Mouse (Mus musculus): ENCODE data around the gene Zswim1. TPM values are rescaled to one million over a fixed set of nuclear protein-coding genes. Genes with fewer than 3 reads are reported as not detected.

Zswim1 gene
- polyA plus RNA-seq, 1 experiment from 2014 or later: 25.7 TPM

Other genes starting within 250 kb of the Zswim1 start
- not detected in 2 replicates for gene Spint3, start 249.2 kb upstream of the Zswim1 start, polyA plus RNA-seq (2014; fragmentation: Nextera tagmentation; extraction: Ambion mirVana)
- gene Wfdc6a, start 237.2 kb upstream of the Zswim1 start, polyA plus RNA-seq (2014; fragmentation: Nextera tagmentation; extraction: Ambion mirVana): 0.25 TPM in 1 of 2 replicates, not detected in the other
- not detected in 2 replicates for gene Eppin, start 229.1 kb upstream of the Zswim1 start, polyA plus RNA-seq (2014; fragmentation: Nextera tagmentation; extraction: Ambion mirVana)
- not detected in 2 replicates for gene Wfdc6b, start 209.2 kb upstream of the Zswim1 start, polyA plus RNA-seq (2014; fragmentation: Nextera tagmentation; extraction: Ambion mirVana)
- not detected in 2 replicates for gene Wfdc8, start 209.1 kb upstream of the Zswim1 start, polyA plus RNA-seq (2014; fragmentation: Nextera tagmentation; extraction: Ambion mirVana)
- not detected in 2 replicates for gene Wfdc16, start 183.9 kb upstream of the Zswim1 start, polyA plus RNA-seq (2014; fragmentation: Nextera tagmentation; extraction: Ambion mirVana)
- gene Wfdc10, start 166.6 kb upstream of the Zswim1 start, polyA plus RNA-seq (2014; fragmentation: Nextera tagmentation; extraction: Ambion mirVana): not detected in 2 replicates
- not detected in 2 replicates for gene Wfdc9, start 166.1 kb upstream of the Zswim1 start, polyA plus RNA-seq (2014; fragmentation: Nextera tagmentation; extraction: Ambion mirVana)
- not detected in 2 replicates for gene Wfdc11, start 148.6 kb upstream of the Zswim1 start, polyA plus RNA-seq (2014; fragmentation: Nextera tagmentation; extraction: Ambion mirVana)
- gene Wfdc13, start 137.6 kb upstream of the Zswim1 start, polyA plus RNA-seq (2014; fragmentation: Nextera tagmentation; extraction: Ambion mirVana): 0.26 TPM in 1 of 2 replicates, not detected in the other
- not detected in 2 replicates for gene Spint4, start 124.2 kb upstream of the Zswim1 start, polyA plus RNA-seq (2014; fragmentation: Nextera tagmentation; extraction: Ambion mirVana)
- gene Spint5, start 107.4 kb upstream of the Zswim1 start, polyA plus RNA-seq (2014; fragmentation: Nextera tagmentation; extraction: Ambion mirVana): not detected in 2 replicates
- gene Wfdc3, start 76.8 kb upstream of the Zswim1 start, polyA plus RNA-seq (2014; fragmentation: Nextera tagmentation; extraction: Ambion mirVana): 0.78 and 1.4 TPM in 2 replicates
- gene Dnttip1, start 76.7 kb upstream of the Zswim1 start, polyA plus RNA-seq (2014; fragmentation: Nextera tagmentation; extraction: Ambion mirVana): 46.6 and 50.3 TPM in 2 replicates
- gene Ube2c, start 52.8 kb upstream of the Zswim1 start, polyA plus RNA-seq (2014; fragmentation: Nextera tagmentation; extraction: Ambion mirVana): 59.4 and 67.9 TPM in 2 replicates
- gene Tnnc2, start 42.7 kb upstream of the Zswim1 start, polyA plus RNA-seq (2014; fragmentation: Nextera tagmentation; extraction: Ambion mirVana): 0.39 TPM in 1 of 2 replicates, not detected in the other
- gene Snx21, start 36.9 kb upstream of the Zswim1 start, polyA plus RNA-seq (2014; fragmentation: Nextera tagmentation; extraction: Ambion mirVana): 33.3 and 40.8 TPM in 2 replicates
- gene Acot8, start 17.8 kb upstream of the Zswim1 start, polyA plus RNA-seq (2014; fragmentation: Nextera tagmentation; extraction: Ambion mirVana): 18.3 and 20.8 TPM in 2 replicates
- gene Zswim3, start 17.6 kb upstream of the Zswim1 start, polyA plus RNA-seq (2014; fragmentation: Nextera tagmentation; extraction: Ambion mirVana): 16.4 and 17.0 TPM in 2 replicates
- not detected in 2 replicates for gene Spata25, start 5.9 kb downstream of the Zswim1 start, polyA plus RNA-seq (2014; fragmentation: Nextera tagmentation; extraction: Ambion mirVana)
- 85.9 and 89.6 TPM in 2 replicates for gene Ctsa, start 10.2 kb downstream of the Zswim1 start, polyA plus RNA-seq (2014; fragmentation: Nextera tagmentation; extraction: Ambion mirVana)
- gene Neurl2, start 10.8 kb downstream of the Zswim1 start, polyA plus RNA-seq (2014; fragmentation: Nextera tagmentation; extraction: Ambion mirVana): 5.8 and 7.9 TPM in 2 replicates
- 148 and 167 TPM in 2 replicates for gene Pltp, start 35.0 kb downstream of the Zswim1 start, polyA plus RNA-seq (2014; fragmentation: Nextera tagmentation; extraction: Ambion mirVana)
- gene Pcif1, start 56.6 kb downstream of the Zswim1 start, polyA plus RNA-seq (2014; fragmentation: Nextera tagmentation; extraction: Ambion mirVana): 72.9 and 74.7 TPM in 2 replicates
- gene Zfp335, start 89.1 kb downstream of the Zswim1 start, polyA plus RNA-seq (2014; fragmentation: Nextera tagmentation; extraction: Ambion mirVana): 14.6 and 15.4 TPM in 2 replicates
- 28.8 and 33.2 TPM in 2 replicates for gene Mmp9, start 118.1 kb downstream of the Zswim1 start, polyA plus RNA-seq (2014; fragmentation: Nextera tagmentation; extraction: Ambion mirVana)
- gene Slc12a5, start 138.1 kb downstream of the Zswim1 start, polyA plus RNA-seq (2014; fragmentation: Nextera tagmentation; extraction: Ambion mirVana): 62.1 and 73.6 TPM in 2 replicates
- gene Ncoa5, start 212.2 kb downstream of the Zswim1 start, polyA plus RNA-seq (2014; fragmentation: Nextera tagmentation; extraction: Ambion mirVana): 83.1 and 89.0 TPM in 2 replicates
- gene Cd40, start 232.9 kb downstream of the Zswim1 start, polyA plus RNA-seq (2014; fragmentation: Nextera tagmentation; extraction: Ambion mirVana): 6.3 and 8.3 TPM in 2 replicates

All from hindbrain, embryonic 14.5 days (tissue).